Mouse (Mus musculus): ENCODE measurements around the gene Tmem260.
A peak's percentile ranks its signal among the peaks of the same experiment; 100 is the strongest.
"Not testable (repeated sequence)": the region's sequence is repeated elsewhere in the genome, so short reads cannot be mapped to it uniquely, and the experiment has no call there.

Tmem260 gene

DNA sequence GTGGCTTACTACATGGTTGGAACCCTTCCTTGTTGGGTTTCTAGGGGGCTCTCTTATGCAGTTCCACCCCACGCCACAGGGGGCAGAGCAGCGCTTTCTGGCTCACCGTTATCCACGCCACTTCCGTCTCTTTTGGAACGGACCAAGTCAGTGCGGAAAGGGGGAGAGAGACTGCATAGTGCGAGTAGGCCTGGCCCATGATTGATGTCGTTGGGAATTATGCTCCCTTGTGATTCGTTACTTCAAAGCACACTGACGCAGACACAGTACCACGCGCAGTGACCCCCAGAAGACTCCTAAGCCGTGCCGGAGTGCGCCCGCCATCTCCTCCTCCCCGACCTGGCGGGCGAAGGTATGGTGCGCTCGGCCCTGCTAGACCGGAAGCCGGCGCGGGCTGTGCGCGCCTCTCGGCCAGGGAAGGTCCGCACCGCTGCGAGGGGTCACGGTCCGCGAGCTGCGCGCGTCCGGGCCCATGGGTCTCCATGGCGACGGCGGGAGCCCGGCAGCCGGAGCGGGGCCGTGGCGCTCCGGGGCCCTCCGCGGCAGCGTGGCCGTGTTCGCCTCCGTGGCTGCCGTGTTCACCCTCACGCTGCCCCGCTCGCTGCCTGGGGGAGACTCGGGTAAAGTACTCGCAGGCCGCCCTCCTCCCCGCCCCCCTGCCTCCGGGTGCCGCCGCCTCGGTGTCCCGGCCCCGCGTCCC lies at the start of gene Tmem260:
Tmem260 (plus strand) TSS at position 141 of the 700 bp plus-strand sequence.
- peak; percentile 88 for DNase-seq (ENCODE audit: low read depth)

DNA sequence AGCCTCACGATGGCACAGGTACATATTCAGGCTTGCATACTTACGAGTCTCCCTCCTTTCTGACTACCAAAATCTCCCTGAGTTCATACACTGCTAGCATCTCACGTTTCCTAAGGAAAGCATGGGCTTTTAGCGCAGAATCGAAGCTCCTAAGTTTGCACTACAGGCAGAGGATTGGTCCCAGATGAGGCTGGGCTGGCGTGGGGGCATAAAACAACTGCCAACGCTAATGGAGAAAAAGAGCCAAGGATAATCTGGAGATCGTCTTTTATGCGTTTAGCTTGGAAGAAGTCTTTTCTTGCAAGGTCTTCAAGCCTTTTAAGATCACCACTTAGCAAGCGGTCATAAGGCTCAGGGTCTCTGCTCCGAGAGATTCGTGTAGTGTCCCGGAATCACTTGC lies 39.8 kb upstream of the Tmem260 start:
- no peak for DNase-seq (ENCODE audit: low read depth)

- DNase-seq (ENCODE audit: low read depth) = no peak
These were observed 28.9 kb upstream of the Tmem260 start for GRCm38 (mm10) chr14:48417064-48417463.

DNA sequence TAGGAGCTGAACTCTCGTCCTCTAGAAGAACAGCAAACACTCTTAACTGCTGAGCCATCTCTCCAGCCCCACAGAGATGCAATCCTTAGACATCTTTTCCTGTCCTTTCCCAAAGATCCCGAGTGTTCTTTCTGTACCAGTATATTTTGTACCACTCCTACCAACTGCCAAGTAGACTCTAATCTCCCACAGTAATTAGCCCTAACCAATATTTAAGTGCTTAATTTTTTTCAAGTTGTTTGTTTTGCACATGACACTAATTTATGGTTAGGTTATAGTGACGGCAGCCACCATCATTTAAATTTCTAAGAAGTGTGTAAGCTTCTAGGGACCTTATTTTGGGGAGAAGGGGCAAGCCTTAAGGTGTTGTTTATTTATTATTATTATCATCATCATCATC lies 27.7 kb upstream of the Tmem260 start:
- DNase-seq (ENCODE audit: low read depth) = no peak

DNA sequence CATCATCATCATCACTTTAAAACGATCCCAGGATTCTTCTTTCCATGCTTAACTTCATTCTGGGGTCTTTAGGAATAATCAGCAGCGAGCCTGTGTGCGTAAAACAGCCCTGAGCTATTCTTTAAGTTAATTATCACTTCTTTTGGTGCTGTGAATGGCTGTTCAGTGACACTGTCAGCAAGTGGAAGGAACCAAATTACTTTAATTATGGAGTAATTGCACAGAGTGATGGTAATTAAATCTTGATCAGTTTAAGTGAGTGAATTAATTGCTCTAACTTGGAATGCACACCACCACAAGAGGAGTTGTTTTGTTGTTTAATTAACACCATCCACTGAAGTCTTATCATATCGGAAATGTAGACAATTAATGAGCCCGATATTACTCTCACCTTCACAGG lies 27.3 kb upstream of the Tmem260 start:
- no peak for DNase-seq (ENCODE audit: low read depth)

- DNase-seq (ENCODE audit: low read depth) = no peak
These were observed 24.4 kb upstream of the Tmem260 start for GRCm38 (mm10) chr14:48421476-48421875.

DNA sequence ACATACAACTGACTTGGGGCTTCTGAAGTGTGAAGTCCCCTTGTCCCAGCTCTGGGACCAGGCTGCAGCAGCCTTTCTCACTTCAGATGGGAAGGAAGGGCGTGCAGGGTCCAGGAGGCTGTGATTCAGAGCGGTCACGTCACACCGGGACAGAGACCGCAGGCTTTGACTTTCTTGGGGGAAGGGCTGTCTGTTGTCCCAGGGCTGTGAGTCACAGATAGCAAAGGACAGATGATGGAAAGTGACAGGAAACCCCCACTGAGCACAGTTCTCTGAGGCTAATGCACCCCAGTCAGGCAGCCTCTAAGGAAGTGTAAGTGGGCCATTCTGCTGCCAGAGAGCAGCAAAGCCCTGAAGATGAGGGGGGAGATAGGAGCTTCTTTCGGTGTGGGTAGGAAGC lies 23.9 kb upstream of the Tmem260 start:
- no peak for DNase-seq (ENCODE audit: low read depth)

- no peak for DNase-seq (ENCODE audit: low read depth)
These were observed 23.5 kb upstream of the Tmem260 start for GRCm38 (mm10) chr14:48422436-48422835.

DNA sequence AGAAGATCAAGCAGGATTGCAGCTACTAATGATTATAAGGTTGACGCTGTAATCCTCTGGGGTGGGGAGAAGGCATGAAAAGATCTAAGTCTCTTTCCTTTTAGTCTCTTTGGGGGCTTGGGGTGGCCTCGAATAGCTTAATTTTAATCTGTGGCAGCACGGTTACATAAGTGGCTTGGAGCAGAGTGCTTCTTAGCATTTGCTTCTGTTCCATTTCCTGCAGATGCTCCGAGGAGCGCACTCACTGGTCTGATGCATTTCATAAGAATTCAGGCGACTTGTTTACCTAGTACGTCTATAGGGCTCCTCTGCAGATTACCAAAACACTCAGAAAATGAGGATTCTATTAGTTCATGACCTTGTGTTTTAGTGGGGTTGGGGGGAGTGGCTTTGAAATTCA lies 23.0 kb upstream of the Tmem260 start:
- no peak for DNase-seq (ENCODE audit: low read depth)

- no peak for DNase-seq (ENCODE audit: low read depth)
These were observed 13.9 kb upstream of the Tmem260 start for GRCm38 (mm10) chr14:48431978-48432377.

DNA sequence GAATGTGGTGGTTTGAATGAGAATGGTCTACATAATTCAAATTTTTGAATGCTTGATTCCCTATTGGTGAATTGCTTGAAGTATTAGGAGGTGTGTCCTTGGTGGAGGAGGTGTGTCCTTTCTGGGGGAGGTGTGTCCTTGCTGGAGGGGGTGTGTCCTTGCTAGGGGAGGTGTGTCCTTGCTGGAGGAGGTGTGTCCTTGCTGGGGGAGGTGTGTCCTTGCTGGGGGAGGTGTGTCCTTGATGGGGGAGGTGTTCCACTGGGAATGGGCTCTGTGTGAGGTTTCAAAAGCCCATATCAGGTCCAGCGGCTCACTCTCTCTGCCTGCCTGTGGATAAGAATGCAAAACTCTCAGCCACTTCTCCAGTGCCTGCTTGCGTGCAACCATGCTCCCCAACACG lies 2.1 kb upstream of the Tmem260 start:
- DNase-seq (ENCODE audit: low read depth) = no peak

GRCm38 (mm10) chr14:48451966-48452407 lies 6.1 kb downstream of the Tmem260 start:
- no peak for DNase-seq (ENCODE audit: low read depth)

- DNase-seq (ENCODE audit: low read depth) = no peak
These were observed 7.5 kb downstream of the Tmem260 start for GRCm38 (mm10) chr14:48453411-48453810.

GRCm38 (mm10) chr14:48456305-48457092 lies 10.6 kb downstream of the Tmem260 start:
- no peak for DNase-seq (ENCODE audit: low read depth)

GRCm38 (mm10) chr14:48457288-48457938 lies 11.5 kb downstream of the Tmem260 start:
- no peak for DNase-seq (ENCODE audit: low read depth)

DNA sequence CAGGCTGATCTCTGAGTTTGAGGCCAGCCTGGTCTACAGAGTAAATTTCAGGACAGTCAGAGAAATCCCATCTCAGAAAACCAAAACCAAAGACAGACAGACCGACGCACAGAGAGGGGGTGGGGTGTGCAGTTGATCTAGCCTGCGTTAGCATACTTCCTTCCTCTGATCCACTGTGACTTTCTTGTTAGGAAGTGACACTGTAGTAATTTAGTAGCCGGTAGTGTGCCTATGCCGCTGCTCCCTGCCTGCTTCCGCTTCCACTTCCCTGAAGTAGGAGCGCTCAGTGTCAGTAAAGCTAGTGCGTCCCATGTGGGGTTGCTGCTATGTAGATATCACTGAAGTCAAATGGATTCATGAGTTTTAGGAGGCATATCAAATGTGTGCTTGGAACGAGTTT lies 13.0 kb downstream of the Tmem260 start:
- no peak for DNase-seq (ENCODE audit: low read depth)

DNA sequence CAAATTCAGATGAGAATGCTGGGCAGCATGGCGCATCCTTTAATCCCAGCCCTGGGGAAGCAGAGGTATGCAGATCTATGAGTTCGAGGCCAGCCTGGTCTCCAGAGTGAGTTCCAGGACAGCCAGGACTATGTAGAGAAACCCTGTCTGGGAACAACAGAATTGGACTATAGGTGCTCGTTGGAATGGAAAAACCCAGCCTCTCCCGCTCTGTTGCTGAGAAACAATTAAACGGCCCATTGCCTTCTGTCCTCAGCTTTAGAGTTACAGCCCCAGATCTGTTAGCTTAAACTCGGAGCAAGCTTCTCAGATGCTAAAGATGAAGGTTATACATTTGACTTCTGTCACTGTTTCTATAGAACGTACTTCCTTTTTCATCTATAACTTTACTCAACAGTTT lies 22.4 kb downstream of the Tmem260 start:
- DNase-seq (ENCODE audit: low read depth) = no peak

GRCm38 (mm10) chr14:48470742-48471487 lies 25.0 kb downstream of the Tmem260 start:
- no peak for DNase-seq (ENCODE audit: low read depth)

GRCm38 (mm10) chr14:48472179-48472578 lies 26.3 kb downstream of the Tmem260 start:
- DNase-seq (ENCODE audit: low read depth) = no peak

GRCm38 (mm10) chr14:48475370-48475769 lies 29.4 kb downstream of the Tmem260 start:
- no peak for DNase-seq (ENCODE audit: low read depth)

DNA sequence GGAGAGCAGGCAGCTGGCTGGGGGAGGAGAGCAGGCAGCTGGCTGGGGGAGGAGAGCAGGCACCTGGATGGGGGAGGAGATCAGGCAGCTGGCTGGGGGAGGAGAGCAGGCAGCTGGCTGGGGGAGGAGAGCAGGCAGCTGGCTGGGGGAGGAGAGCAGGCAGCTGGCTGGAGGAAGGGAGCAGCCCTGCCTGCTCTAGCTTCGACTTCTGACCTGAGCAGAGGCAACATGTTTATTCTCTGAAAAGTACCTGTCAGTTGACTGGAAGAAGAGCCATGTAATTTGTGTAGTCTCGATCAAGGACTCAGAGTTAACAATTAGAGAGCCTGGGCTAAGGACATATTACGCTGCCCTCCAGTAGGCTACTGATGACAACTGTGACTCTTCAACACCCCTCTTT lies 29.9 kb downstream of the Tmem260 start:
- not testable (repeated sequence) for DNase-seq (ENCODE audit: low read depth)

GRCm38 (mm10) chr14:48476278-48476677 lies 30.4 kb downstream of the Tmem260 start:
- no peak for DNase-seq (ENCODE audit: low read depth)

Measured in c-Kit-positive CD71-positive TER-119-negative erythroid progenitor cells, embryonic 14.5 days (primary cell).